Mouse (Mus musculus) ES-Bruce4 (cell line): ENCODE measurements at regions not wholly inside any gene's neighbourhood (a gene's known extent, or its start where the extent isn't known, plus 50 kb on each side); places are given as distances from the start of the nearest gene placed in this dataset.

ENCODE experiments used
- CTCF ChIP-seq: IDR thresholded peaks from one replicate; pipeline ENCODE4 v1.8.1; 2011; ENCODE audit warnings: low read depth, low read length
- POLR2A ChIP-seq: IDR thresholded peaks from one replicate; pipeline ENCODE4 v1.8.1; 2011; ENCODE audit warnings: low read length; ENCODE audit not compliant: insufficient read depth

DNA sequence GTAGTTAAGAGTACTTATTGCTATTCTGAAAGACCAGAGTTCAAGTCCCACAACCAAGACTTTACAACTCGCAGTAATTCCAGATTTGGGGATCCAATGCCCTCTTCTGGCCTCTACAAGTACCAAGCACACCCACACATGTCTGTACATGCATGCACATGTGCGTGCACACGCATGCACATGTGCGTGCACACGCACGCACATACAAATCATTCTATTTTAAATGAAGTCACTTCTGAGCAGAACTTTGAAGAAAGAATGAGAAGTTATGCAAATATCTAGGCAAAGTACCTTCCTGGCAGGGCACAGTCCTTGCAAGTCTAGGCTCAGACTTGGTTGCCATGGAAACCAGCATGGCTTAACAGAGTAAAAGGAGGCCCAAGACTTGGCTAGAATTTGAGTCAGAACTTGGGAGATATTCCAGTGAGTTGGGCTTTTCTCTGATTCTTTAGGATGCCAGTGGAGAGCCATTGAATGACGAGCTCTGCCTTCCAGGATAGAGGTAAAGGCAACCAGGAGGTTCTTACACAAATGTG, 265.4 kb upstream of the Atp2b1 start:
- TF ChIP-seq POLR2A (no peak), CTCF (no peak)
